Mouse (Mus musculus) cortical plate, adult 2 months (tissue): ENCODE data around the gene Gprc5b.

Experiments
- CTCF ChIP-seq: fragments of 200-500 bp; IDR thresholded peaks from 2 replicates; pipeline ENCODE4 v1.5.1; 2011; ENCODE audit warnings: mild to moderate bottlenecking, control low read depth, low read length; ENCODE audit not compliant: insufficient read depth; ENCODE audit errors: extremely low read depth
- POLR2A ChIP-seq: fragments of 200-500 bp; IDR thresholded peaks from 2 replicates; pipeline ENCODE4 v1.6.1; 2011; ENCODE audit warnings: mild to moderate bottlenecking, low read length, control low read depth; ENCODE audit not compliant: insufficient read depth; ENCODE audit errors: extremely low read depth

- TF ChIP-seq CTCF = no peak
- no peak for TF ChIP-seq POLR2A
These were observed 52.7 kb downstream of the Gprc5b start for GRCm38 (mm10) chr7:118942297-118942696.
